Mouse (Mus musculus): ENCODE measurements at regions not wholly inside any gene's neighbourhood (a gene's known extent, or its start where the extent isn't known, plus 50 kb on each side); places are given as distances from the start of the nearest gene placed in this dataset.

- TF ChIP-seq CTCF (IDR thresholded peaks at IDR 0.05; ENCODE audit: control insufficient read depth, insufficient read depth, low read length) (no peak), POLR2A (IDR thresholded peaks at IDR 0.05; ENCODE audit: borderline replicate concordance, control insufficient read depth, low read depth, low read length) (no peak)
Measured at GRCm38 (mm10) chr3:9055780-9056179, 554.1 kb downstream of the Zfp704 start.
